Mouse (Mus musculus): ENCODE data around the gene G3bp1. TPM values are rescaled to one million over a fixed set of nuclear protein-coding genes. Genes with fewer than 3 reads are reported as not detected.

The G3bp1 gene
- 221 and 269 TPM in 2 replicates for polyA plus RNA-seq (2016; fragmentation: Nextera tagmentation; extraction: Ambion mirVana)

GRCm38 (mm10) chr11:55469048-55469843, at the start of gene G3bp1:
G3bp1 (plus strand) TSS chr11:55469685.
- DNase-seq (ENCODE audit: low spot score): peak; percentile 99
- WGBS: under 1% methylated on average over 57 of the region's 57 CpGs
- Histone ChIP-seq H3K4me3 (peak within 1 kb of the TSS; percentile 84), H3K36me3 (peaks cover 36% of the 10 kb centered on the region), H3K27me3 (ENCODE audit: insufficient read depth, poor library complexity, severe bottlenecking) (no peaks in the 10 kb centered on the region), H3K27ac (peak within 1 kb of the TSS; percentile 99), H3K9me3 (no peaks in the 10 kb centered on the region), H3K4me1 (replicated peaks) (peaks cover 30% of the 10 kb centered on the region)

DNA sequence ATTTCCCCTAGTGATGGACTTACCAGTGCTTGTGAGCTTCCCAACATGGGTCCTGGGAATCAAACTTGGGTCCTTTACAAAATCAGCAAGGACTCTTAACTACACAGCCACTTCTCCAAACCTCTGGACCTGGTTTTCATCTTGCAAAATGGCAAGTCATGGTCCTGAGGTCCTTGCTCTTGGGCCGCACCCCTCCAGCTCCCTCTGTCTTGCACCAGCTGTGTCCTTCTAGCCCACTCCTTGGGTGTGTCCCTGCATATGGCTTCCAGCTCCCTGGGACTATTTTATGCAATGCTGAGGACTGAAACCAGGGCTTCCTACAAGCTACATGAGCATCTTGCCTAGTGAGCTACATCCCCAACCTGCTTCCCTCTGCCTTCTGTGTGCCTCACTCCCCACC, 46.5 kb upstream of the G3bp1 start, which contains the start of gene Sparc:
Sparc (minus strand) TSS at position 206 of the 400 bp plus-strand sequence.
- Histone ChIP-seq H3K4me1 (replicated peaks) (peaks cover 78% of the 10 kb centered on the region), H3K9me3 (no peaks in the 10 kb centered on the region), H3K36me3 (no peaks in the 10 kb centered on the region), H3K27ac (peak within 1 kb of the TSS; percentile 84), H3K27me3 (ENCODE audit: insufficient read depth, poor library complexity, severe bottlenecking) (no peaks in the 10 kb centered on the region), H3K4me3 (no peak within 1 kb of the TSS)
- 94% methylated on average over 1 of the region's 1 CpGs for WGBS
- no peak for DNase-seq (ENCODE audit: low spot score)

DNA sequence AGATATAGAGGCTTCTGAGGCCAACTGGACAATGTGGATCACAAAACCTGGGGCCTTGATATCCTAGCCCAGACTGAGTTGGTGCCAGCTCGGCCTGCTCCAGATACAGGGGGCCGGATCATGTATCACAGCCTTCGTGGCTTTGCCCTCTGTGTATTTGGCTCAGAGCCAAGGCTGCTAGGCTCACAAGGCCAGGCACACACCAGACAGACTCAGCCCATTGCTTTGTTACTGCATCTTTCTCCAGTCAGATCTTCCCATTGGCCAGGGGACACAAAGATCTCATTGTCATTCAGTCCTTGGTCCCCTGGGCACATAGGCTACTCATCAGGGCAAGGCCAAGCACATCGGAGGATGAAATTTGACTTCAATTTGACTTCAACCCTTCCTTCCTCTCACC, 45.7 kb upstream of the G3bp1 start:
- no peaks in the 10 kb centered on the region for H3K36me3 ChIP-seq
- no peak overlapping the region for H3K4me3 ChIP-seq
- no peaks in the 10 kb centered on the region for H3K27me3 ChIP-seq (ENCODE audit: insufficient read depth, poor library complexity, severe bottlenecking)
- DNase-seq (ENCODE audit: low spot score): peak; percentile 66
- peak overlapping the region; percentile 84 for H3K27ac ChIP-seq
- H3K9me3 ChIP-seq: no peaks in the 10 kb centered on the region
- peaks cover 78% of the 10 kb centered on the region for H3K4me1 ChIP-seq (replicated peaks)
- WGBS: 28% methylated on average over 4 of the region's 4 CpGs

GRCm38 (mm10) chr11:55424746-55425360, 44.6 kb upstream of the G3bp1 start:
- no peaks in the 10 kb centered on the region for H3K9me3 ChIP-seq
- no peaks in the 10 kb centered on the region for H3K27me3 ChIP-seq (ENCODE audit: insufficient read depth, poor library complexity, severe bottlenecking)
- H3K4me3 ChIP-seq: no peak overlapping the region
- H3K4me1 ChIP-seq (replicated peaks): peaks cover 70% of the 10 kb centered on the region
- no peaks in the 10 kb centered on the region for H3K36me3 ChIP-seq
- peak overlapping the region; percentile 84 for H3K27ac ChIP-seq
- no peak for DNase-seq (ENCODE audit: low spot score)
- 75% methylated on average over 8 of the region's 8 CpGs for WGBS

DNA sequence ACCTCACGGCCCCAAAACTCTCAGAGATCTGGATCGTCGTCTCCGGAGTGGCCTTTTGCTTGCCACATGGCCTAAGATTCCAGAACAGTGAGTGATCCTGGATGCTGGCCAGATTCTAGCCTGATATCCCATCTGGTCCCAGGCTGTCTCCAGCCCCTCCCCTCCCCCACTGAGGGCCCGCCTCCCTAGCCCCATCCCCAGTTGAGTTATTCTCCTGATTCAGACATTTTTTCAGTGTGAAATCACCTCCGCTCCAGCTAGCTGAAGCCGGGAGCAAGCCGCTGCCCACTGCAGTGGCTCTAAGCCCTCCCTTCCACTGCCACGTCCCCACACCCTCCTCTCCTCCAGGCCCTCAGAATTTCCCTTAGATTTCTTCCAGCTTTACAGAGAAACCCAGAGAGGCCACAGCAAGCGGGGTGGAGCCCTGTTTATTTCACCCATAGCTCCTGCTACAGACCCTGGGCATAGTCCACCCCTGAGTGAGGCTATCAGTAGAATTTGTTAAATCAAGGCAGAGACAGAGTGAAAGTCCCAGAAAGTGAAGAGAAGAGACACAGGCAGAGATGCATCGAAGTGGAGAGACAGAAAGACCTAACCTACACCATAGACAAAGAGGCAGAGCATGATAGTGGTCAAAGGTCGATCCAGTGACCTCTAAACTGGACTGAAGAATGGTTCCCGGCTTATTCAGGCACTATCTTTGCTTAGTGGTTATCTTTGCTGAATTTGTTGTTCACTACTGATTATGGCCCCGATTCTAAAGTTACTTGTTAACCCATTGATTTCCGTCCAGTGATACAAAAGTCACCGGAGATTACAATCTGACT, 41.1 kb upstream of the G3bp1 start:
- peaks cover 58% of the 10 kb centered on the region for H3K4me1 ChIP-seq (replicated peaks)
- no peaks in the 10 kb centered on the region for H3K36me3 ChIP-seq
- no peaks in the 10 kb centered on the region for H3K9me3 ChIP-seq
- no peak overlapping the region for H3K4me3 ChIP-seq
- peak; percentile 81 for DNase-seq (ENCODE audit: low spot score)
- H3K27ac ChIP-seq: peak overlapping the region; percentile 87
- 32% methylated on average over 16 of the region's 16 CpGs for WGBS
- H3K27me3 ChIP-seq (ENCODE audit: insufficient read depth, poor library complexity, severe bottlenecking): no peaks in the 10 kb centered on the region

GRCm38 (mm10) chr11:55429973-55430372, 39.5 kb upstream of the G3bp1 start:
- Histone ChIP-seq H3K4me1 (replicated peaks) (peaks cover 42% of the 10 kb centered on the region), H3K9me3 (no peaks in the 10 kb centered on the region), H3K4me3 (no peak overlapping the region), H3K27me3 (ENCODE audit: insufficient read depth, poor library complexity, severe bottlenecking) (no peaks in the 10 kb centered on the region), H3K36me3 (no peaks in the 10 kb centered on the region), H3K27ac (peak overlapping the region; percentile 35; the same call in 1 of the 2 replicates)
- WGBS: 89% methylated on average over 2 of the region's 2 CpGs
- no peak for DNase-seq (ENCODE audit: low spot score)

DNA sequence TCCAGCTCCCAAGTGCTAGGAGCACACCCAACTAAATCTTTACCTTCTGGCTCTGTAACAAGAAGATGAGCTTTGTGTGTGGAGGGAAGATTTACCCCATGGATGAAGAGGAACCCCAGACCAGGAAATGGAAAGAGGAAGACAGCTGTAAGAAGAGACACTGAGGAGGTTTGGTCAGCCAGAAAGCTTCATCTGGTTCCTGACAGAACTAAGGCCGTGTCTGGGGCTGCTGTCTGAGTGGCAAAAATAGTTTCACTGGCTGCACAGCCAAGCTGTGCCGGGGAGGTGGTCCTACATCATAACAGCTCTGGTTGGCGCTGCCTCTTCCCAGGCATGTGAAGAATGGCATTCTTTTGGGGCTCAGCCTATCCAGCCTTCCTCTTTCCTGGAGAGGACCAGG, 36.5 kb upstream of the G3bp1 start:
- peaks cover 24% of the 10 kb centered on the region for H3K4me1 ChIP-seq (replicated peaks)
- no peak for DNase-seq (ENCODE audit: low spot score)
- 77% methylated on average over 3 of the region's 3 CpGs for WGBS
- H3K9me3 ChIP-seq: no peaks in the 10 kb centered on the region
- H3K36me3 ChIP-seq: no peaks in the 10 kb centered on the region
- no peak overlapping the region for H3K27ac ChIP-seq
- no peaks in the 10 kb centered on the region for H3K27me3 ChIP-seq (ENCODE audit: insufficient read depth, poor library complexity, severe bottlenecking)
- H3K4me3 ChIP-seq: no peak overlapping the region

DNA sequence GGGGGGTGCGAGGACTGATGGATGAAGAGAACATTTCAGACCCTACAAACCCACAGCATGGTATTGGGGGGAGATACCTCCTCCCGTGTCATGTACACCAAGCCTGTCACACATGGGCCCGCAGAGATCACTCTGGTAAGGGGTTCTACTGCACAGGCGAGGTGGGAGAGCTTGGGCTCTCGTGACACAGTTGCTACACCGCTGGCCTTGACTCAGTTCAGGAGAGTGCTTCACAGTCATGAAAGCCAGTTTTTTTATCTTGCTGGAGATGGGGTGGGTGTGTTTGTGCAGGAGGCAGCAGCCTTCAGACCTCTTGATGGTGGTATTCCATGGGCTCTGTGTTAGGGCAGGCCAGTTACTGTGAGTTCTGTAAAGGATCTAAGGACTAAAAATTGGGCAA, 33.4 kb upstream of the G3bp1 start:
- DNase-seq (ENCODE audit: low spot score): no peak
- Histone ChIP-seq H3K27ac (no peak overlapping the region), H3K9me3 (no peaks in the 10 kb centered on the region), H3K4me1 (replicated peaks) (peaks cover 7% of the 10 kb centered on the region), H3K27me3 (ENCODE audit: insufficient read depth, poor library complexity, severe bottlenecking) (no peaks in the 10 kb centered on the region), H3K36me3 (no peaks in the 10 kb centered on the region), H3K4me3 (no peak overlapping the region)
- WGBS: 85% methylated on average over 6 of the region's 6 CpGs

DNA sequence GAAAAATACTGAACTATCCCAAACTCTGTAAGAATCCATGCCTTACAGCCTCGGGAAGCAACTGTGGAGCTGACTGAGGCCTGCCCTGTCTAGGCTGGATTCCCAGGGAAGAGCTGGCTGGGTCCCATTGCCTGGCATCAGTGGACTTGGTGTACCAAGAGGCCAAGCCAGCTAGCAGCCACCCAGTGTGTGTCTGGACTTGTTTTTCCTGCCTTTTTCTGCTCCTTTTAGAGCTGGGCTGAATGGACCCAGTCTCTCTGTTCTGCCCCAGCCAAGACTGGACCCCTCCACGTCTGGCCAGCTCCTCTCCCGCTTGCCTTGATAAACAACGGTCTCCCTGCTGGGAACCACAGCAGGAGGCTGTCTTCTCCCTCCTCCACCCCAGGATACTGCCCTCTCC, 31.5 kb upstream of the G3bp1 start:
- no peak overlapping the region for H3K4me3 ChIP-seq
- DNase-seq (ENCODE audit: low spot score): no peak
- H3K4me1 ChIP-seq (replicated peaks): peaks cover 7% of the 10 kb centered on the region
- WGBS: 37% methylated on average over 4 of the region's 4 CpGs
- no peaks in the 10 kb centered on the region for H3K36me3 ChIP-seq
- H3K27ac ChIP-seq: no peak overlapping the region
- H3K9me3 ChIP-seq: no peaks in the 10 kb centered on the region
- H3K27me3 ChIP-seq (ENCODE audit: insufficient read depth, poor library complexity, severe bottlenecking): no peaks in the 10 kb centered on the region

DNA sequence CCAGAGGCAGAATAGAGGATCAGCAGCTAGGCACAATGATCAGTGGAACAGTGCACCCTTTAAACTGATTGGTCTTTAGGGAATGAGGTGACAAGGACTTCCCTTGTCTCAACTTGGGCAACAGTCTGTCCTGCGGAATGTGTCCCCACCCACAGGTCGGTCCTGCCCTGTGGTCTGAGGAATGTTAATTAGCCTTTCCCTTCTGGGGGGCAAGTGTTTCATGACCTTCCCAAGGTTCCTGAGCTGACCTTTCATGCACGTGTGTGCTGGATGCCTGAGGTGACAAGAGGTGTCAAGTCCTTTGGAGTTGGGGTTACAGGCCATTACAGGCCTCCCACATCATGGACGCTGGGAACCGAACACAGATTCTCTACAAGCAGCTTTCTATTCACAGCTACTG, 29.8 kb upstream of the G3bp1 start:
- no peak overlapping the region for H3K4me3 ChIP-seq
- H3K27me3 ChIP-seq (ENCODE audit: insufficient read depth, poor library complexity, severe bottlenecking): no peaks in the 10 kb centered on the region
- no peaks in the 10 kb centered on the region for H3K9me3 ChIP-seq
- peaks cover 7% of the 10 kb centered on the region for H3K4me1 ChIP-seq (replicated peaks)
- H3K36me3 ChIP-seq: no peaks in the 10 kb centered on the region
- DNase-seq (ENCODE audit: low spot score): no peak
- H3K27ac ChIP-seq: no peak overlapping the region
- 61% methylated on average over 5 of the region's 5 CpGs for WGBS

DNA sequence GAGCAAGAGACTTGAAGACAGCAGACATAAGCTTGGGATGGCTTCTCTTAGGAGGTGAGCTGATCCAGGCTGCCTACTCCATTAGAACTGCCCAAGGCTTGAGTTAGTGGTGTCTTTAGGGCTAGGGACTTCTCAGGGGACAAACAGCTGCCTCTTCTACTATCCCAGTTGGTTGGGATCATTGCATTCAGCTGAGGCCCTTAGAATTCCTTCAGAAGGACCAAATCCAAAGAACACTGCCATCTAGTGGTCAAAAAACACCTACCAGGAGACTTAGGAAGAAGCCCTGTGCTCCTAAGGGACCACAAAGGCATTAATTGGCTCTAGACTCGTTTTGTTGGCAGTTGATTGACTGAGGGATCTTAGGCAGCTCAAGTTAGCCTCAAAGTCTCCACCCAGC, 24.7 kb upstream of the G3bp1 start:
- Histone ChIP-seq H3K27me3 (ENCODE audit: insufficient read depth, poor library complexity, severe bottlenecking) (no peaks in the 10 kb centered on the region), H3K9me3 (no peaks in the 10 kb centered on the region), H3K27ac (no peak overlapping the region), H3K4me1 (replicated peaks) (no peaks in the 10 kb centered on the region; the same call in 1 of the 2 replicates), H3K36me3 (peaks cover 21% of the 10 kb centered on the region), H3K4me3 (no peak overlapping the region)
- 7% methylated on average over 1 of the region's 1 CpGs for WGBS
- DNase-seq (ENCODE audit: low spot score): peak; percentile 37

- Histone ChIP-seq H3K27ac (no peak overlapping the region), H3K9me3 (no peaks in the 10 kb centered on the region), H3K4me1 (replicated peaks) (no peaks in the 10 kb centered on the region), H3K27me3 (ENCODE audit: insufficient read depth, poor library complexity, severe bottlenecking) (no peaks in the 10 kb centered on the region), H3K36me3 (peaks cover 38% of the 10 kb centered on the region), H3K4me3 (no peak overlapping the region)
- DNase-seq (ENCODE audit: low spot score): peak; percentile 74
- WGBS: 27% methylated on average over 4 of the region's 4 CpGs
Observed at GRCm38 (mm10) chr11:55446579-55446978, 22.9 kb upstream of the G3bp1 start.
